Mouse (Mus musculus): ENCODE measurements around the gene Flvcr1.

GRCm38 (mm10) chr1:191068377-191068776, 42.4 kb upstream of the Flvcr1 start:
- TF ChIP-seq CTCF (IDR thresholded peaks at IDR 0.05; ENCODE audit: extremely low read depth, insufficient read depth, insufficient read length, insufficient replicate concordance) (no peak), POLR2A (IDR thresholded peaks at IDR 0.05; ENCODE audit: low read depth, low read length) (no peak)
